Mouse (Mus musculus): ENCODE measurements around the gene Tnpo2.

Gene Tnpo2

DNA sequence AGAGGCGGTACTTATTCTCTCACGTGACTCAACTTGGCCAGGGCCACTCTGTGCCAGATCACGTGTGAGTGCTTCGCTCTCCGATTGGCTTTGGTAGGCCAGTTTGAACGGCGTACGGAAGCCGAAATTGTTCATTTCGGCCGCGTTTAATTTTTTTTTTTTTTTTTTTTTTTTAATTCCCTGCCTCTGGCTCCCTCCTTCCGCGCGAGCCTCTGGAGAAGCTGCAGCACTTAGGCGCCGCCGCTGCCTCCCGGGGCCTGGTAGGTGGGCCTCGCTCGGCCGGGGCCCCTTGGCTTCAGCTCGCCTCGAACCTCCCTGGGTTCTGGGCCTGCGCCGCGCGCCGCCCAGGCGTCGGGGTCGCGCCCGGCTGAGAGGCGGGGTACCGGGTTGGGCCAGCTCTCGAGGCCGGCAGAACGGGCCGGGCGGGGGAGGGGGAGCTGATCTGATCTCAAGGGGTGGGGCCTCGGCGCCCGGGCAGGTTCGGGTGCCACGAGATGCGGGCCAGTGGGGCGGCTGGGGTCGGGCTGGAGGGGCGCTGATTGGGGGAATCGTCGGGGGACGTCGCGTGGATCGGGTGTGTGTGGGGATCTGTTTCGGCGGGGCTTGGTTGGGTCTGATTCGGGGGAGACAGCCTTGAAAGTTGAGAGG, at the start of gene Tnpo2:
TSS of gene Tnpo2 (plus strand) at position 198 of the 648 bp plus-strand sequence.
- peak; percentile 89 for DNase-seq (ENCODE audit: extremely low read depth, insufficient read length, low spot score)

DNA sequence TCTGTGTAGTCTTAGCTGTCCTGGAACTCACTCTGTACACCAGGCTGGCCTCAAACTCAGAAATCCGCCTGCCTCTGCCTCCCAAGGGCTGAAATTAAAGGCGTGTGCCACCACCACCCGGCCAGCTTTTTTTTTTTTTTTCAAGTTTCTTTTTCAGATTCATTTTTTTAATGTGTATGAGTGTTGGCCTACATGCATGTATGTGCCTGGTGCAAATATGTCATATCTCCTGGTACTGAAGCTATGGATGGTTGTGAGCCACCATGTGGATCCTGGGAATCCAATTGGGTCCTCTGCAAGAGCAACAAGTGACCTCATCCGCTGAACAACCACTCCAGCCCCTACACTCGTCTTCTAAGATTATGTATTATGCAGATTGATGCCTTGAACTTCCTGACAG, 49.3 kb upstream of the Tnpo2 start:
- DNase-seq (ENCODE audit: extremely low read depth, insufficient read length, low spot score) = no peak

DNA sequence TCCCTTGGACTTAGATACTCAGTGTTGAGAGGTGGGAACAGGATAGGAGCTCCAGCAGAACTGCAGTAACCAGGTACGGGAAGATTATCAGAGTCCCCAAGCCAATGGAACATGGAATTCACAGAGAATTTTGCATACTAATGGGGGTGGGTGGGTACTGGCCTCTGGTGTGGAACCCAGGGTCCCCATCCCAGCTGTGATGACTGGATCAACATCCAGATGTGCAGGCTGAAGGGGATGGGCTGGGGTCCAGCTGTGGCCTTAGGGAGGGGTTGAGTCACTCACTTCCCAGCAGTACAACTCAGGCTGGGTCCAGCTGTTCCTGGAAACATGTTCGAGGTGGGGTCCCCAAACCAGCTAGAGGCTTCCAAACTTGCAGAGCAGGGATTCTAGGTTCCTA, 48.8 kb upstream of the Tnpo2 start:
- DNase-seq (ENCODE audit: extremely low read depth, insufficient read length, low spot score) = no peak

DNA sequence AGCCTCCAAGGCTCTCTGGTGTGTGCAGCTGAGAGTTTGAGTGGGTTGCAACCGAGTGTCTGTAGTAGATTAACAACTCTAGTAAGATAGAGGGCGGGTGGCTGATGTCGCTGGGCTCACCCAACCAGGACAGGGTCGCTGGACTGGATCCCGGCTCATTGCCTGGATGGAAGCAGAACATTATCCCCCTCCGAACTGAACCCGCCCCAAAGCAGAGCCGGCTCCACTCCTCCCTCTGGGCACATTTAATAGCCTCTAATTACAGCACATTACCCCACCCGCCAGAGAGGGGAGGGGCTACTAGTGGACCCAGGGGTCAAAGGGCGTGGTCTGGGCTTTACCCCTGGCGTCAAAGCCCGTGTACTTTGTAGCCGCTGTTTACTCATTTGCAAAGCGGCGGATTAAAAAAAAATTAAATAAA, 47.4 kb upstream of the Tnpo2 start:
- DNase-seq (ENCODE audit: extremely low read depth, insufficient read length, low spot score) = peak; percentile 50

DNA sequence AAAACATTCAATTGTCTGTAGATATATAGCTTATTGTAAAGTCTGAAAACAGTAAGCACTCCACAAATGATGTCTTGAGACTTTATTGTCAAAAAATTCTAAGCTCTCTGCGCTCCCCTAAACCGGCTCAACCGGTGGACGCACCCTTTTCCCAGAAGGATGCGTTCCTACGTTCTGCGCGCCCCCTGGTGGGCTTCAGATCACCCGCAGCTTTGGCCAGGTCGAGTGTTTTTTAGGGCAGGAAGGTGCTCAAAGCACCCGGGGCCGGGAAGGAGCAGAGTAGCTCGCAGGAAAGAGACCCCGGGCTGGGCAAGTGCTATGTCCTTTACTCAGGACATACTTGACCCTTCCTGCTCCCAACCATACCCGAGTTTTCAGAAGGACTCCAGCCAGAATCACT, 46.9 kb upstream of the Tnpo2 start:
- peak; percentile 77 for DNase-seq (ENCODE audit: extremely low read depth, insufficient read length, low spot score)

DNA sequence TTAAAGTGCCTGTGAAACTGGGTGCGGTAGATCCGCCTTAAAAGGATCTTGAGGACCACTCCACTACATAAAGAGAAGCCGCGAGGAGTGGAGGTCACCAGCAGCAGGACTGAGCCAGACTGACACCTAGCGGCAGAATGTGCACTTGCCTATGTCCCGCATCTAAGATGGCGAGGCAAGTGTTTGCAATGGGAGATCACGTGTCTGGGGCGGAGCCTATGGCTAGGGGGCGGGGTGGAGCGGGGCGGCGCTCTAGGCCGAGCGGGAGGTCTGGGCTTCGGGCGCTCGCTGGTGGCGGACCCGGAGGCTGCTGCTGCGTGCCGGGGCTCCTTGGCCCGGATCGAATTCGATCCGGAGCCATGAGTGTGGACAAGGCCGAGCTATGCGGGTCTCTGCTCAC, 46.4 kb upstream of the Tnpo2 start, which contains the start of gene Hook2:
TSS of gene Hook2 (plus strand) at position 255 of the 400 bp plus-strand sequence.
- peak; percentile 93 for DNase-seq (ENCODE audit: extremely low read depth, insufficient read length, low spot score)

DNA sequence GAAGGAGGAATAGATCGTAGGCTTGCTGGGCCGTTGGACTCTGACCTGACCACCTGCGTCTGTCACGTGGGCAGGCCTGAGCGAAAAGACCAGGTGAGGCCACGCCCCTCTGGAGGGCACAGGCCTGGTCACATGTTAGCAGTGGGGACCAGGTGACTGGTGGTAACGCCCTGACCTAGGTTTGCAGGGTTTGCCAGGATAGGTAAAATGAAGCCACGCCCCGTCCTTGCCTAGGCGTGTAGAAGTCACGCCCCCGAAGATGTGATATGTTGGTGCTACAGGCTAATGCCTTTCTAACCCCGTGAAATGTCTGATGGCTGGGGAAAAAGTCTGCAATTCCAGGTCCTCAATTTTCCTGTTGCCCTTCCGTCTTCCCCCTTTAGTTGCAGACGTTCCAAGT, 45.9 kb upstream of the Tnpo2 start:
- no peak for DNase-seq (ENCODE audit: extremely low read depth, insufficient read length, low spot score)

DNA sequence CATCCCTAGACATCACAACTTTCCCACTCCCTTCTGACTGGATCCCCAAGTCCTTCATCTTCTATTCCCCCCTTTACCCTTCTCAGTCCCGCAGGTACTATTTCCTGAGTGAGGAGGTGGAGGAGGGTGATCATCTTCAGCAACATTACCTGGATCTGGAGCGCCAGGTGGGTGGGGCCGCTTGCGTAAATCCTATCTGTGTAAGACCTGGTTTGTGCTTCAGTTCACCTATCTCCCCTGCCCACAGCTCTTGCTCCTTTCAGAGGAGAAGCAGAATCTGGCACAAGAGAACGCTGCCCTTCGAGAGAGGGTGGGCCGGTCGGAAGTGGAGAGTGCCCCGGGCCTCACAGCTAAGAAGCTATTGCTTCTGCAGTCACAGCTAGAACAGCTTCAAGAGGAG, 42.3 kb upstream of the Tnpo2 start:
- DNase-seq (ENCODE audit: extremely low read depth, insufficient read length, low spot score) = no peak

DNA sequence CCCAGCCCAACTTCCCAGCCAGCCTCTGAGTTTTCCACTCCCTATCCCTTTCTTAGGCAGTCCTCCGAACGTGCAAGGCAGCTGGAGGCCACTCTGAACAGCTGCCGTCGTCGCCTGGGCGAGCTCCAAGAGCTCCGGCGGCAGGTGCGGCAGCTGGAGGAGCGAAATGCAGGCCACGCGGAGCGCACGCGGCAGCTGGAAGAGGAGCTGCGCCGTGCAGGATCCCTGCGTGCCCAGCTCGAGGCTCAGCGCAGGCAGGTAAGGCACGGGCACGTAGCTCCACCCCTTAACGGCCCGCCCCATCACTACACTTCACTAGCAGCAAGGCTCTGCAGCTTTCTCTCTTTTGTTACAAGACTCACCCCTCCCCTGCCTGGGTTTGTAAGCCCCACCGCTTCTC, 41.0 kb upstream of the Tnpo2 start:
- DNase-seq (ENCODE audit: extremely low read depth, insufficient read length, low spot score) = no peak

DNA sequence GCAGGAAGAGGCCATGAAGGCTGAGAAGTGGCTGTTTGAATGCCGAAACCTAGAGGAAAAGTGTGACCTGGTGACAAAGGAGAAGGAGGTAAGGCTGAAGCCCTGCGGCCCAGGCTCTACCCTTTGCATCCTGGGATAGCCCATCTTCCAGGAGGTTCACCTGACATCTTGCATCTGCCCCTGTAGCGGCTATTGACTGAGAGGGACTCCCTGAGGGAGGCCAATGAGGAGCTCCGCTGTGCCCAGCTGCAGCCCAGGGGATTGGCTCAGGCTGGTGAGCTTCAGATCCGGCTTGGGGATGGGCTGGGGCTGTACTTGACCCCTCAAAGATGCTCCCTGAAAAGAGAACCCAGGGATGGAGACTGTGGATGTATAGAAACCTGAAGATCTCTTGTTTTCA, 39.7 kb upstream of the Tnpo2 start:
- DNase-seq (ENCODE audit: extremely low read depth, insufficient read length, low spot score) = no peak

DNA sequence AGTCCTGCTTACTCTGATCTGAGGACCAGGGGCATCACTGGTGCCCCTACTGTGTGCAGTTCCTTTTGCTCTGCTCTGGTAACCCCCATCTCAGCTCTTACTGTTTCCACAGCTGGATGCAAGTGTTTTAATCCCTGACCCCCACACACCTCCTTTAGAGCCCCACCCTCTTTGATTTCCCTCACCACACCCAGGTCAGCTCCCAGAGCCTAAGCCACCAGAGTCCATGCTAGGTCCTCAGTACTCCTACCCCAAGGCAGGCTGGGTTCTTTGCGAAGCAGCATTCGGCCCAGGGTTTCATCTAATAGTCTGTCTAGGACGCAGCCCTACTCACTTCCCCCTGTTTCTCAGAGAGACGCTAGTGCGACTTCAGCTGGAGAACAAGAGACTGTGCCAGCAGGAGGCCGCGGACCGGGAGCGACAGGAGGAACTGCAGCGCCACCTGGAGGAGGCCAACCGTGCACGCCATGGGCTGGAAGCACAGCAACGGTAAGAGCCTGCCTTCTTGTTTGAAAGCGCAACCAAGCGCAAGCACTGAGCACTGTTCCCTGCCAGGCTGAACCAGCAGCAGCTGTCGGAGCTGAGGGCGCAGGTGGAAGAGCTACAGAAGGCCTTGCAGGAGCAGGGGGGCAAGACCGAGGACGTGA, 38.9 kb upstream of the Tnpo2 start:
- peak; percentile 82 for DNase-seq (ENCODE audit: extremely low read depth, insufficient read length, low spot score)

DNA sequence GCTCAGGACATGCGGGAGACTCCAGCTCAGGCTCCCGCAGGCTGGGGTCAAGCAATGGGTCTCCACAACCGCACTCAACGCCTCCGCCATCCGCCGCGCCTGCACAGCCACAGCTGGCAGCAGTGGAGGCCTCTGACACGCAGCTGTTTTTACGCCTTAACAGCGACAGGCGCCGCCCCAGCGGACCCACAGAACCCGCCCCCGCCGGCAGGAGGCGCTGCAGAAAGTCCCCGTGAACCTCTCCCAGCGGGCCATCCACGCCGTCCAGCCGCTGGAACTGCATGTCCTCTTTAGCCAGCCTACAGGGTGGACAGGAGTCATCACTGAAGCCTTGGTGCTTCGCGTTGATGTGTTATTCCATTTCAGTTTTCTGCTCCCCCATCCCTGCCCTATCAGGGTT, 29.0 kb upstream of the Tnpo2 start:
- no peak for DNase-seq (ENCODE audit: extremely low read depth, insufficient read length, low spot score)

DNA sequence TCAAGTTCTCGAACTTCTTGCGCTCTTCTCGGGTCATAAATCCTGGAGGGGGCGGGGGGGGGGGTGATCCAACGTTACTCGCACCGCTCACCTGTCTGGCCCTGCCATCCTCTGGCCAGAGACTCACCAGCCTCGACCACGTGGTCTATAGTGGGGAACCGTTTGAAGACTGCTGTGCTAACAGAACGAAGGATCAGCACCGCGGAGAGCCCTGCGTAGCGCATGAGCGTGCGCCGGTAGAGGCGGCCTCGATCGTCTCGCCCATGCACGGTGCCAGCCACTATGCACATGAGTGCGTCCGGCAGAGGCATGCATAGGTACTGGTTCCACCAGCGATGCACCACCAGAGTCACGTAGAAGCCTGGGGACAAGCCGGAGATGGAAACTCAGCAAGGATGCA, 25.5 kb upstream of the Tnpo2 start:
- no peak for DNase-seq (ENCODE audit: extremely low read depth, insufficient read length, low spot score)

DNA sequence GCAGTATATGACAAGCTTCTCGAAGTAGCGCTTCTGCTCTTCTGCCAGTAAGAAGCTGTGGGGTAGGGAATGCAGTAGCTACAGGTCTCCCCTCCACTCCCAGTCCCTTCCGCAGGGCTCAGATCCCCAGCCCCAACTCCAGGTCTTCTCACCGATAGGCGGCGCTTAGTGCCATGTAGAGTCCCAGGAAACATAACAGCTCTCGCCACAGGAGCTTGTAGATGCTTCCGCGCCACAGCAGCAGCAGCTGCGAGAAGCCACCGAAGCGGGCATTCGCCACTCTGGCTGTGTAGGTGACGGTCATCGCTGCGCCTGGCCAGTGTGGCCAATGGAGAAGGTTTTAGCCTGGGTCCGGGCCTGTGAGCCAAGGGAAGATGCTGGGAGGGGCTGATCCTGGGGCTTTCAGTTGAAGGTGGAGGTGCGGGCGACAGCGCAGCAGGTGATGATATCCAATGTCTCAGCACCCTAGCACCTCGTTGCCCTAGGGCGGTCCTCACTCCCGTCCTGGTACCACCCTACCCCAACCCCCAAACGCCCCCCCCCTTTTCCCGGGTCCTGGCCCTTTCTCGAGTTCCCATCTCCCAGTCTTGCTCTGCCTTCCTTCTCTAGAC, 23.4 kb upstream of the Tnpo2 start:
- no peak for DNase-seq (ENCODE audit: extremely low read depth, insufficient read length, low spot score)

DNA sequence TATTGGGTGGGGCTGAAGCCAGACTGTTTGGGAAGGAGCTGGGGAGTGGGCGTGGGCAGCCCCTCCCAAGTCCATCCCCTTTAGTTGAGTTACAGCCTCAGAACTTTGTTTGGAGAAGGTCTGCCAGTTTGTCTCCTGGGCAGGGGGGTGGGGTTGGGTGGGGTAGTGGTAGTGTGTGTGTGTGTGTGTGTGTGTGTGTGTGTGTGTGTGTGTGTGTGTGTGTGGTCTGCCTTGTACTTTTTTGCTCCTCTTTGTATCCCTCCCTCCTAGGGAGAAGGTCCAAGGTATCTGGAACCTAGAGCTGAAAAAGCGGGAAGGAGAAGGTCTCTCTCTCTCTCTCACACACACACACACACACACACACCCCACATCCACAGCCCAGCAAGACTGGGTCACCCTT, 22.3 kb upstream of the Tnpo2 start, which contains the start of gene Best2:
TSS of gene Best2 (minus strand) at position 101 of the 400 bp plus-strand sequence.
- no peak for DNase-seq (ENCODE audit: extremely low read depth, insufficient read length, low spot score)

DNA sequence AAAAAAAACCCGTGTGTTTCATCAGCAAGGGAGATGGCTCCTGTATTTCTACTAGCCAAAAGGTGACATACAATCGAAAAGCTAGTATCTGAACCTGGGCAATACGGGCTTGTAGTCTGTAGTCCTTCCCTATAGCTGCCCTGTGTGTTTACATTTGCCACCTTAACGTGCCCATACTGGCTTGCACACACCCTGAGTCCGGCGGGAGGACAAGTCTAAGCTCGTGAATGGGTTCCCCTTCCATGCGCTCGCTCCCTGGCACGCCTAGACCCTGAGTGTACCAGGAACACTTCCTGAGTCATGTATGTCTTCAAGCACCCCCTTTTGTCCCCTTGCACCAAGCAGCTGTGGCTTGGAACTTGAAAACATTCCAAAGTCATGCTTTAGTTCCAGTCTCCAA, 20.0 kb upstream of the Tnpo2 start:
- no peak for DNase-seq (ENCODE audit: extremely low read depth, insufficient read length, low spot score)

DNA sequence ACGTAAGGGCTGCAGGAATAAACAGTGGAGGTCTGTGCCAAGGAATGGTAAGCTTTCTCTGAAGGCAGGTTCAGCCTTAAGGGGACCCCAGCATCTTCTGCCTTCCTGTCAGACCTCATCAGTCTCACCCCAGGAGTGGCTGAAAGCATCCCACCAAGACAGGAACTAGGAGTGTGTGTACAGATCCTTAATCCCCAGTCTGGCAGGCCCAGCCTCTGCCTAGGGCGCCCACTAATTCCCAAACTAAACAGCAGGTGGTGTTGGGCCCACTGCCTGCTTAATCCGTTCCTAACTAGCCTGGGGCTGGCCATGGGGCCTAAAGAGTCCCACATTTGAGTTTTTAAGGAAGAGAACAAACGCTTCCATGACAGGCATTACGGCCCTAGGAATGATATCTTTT, 19.5 kb upstream of the Tnpo2 start:
- DNase-seq (ENCODE audit: extremely low read depth, insufficient read length, low spot score) = no peak

DNA sequence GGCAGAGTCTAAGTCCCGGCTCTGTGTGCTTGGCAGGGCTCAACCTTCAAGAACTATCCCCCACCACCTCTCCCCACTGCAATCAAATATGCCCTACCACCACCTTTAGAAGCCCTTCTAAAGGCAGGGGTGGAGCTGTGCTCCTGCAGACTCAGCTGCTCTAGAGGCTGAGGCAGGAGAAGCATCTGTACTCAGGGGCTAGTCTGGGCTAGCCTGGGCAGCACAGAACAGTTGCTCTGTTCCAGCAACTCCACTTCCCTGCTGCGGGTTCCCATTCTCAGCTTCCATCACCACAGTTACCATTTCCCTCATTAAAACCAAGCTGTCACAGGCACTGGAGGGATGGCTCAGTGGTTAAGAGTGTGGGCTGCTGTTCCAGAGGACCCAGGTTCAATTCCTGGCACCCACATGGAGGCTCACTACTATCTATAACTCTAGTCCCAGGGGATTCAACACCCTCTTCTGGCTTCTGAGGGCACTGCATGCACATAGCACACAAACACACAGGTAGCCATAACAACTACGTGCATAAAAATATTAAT, 15.1 kb upstream of the Tnpo2 start:
- DNase-seq (ENCODE audit: extremely low read depth, insufficient read length, low spot score) = no peak

DNA sequence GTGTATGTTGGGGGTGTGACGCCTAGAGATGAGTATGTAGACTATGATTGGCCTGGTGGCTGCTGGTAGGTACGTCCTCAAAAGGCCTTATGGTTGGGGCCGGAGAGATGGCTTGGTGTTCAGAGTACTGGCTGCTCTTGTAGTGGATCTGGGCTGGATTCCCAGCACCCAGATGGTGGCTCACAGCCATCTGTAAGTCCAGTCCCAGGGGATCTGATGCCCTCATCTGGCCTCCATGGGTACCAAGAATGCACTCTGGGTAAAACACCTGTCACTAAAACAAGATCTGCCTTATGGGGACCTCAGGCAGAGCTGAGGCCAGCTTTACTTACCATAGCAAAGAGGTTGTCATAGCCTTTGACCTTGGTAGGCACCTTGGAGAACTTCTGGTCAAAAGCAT, 12.9 kb upstream of the Tnpo2 start:
- no peak for DNase-seq (ENCODE audit: extremely low read depth, insufficient read length, low spot score)

DNA sequence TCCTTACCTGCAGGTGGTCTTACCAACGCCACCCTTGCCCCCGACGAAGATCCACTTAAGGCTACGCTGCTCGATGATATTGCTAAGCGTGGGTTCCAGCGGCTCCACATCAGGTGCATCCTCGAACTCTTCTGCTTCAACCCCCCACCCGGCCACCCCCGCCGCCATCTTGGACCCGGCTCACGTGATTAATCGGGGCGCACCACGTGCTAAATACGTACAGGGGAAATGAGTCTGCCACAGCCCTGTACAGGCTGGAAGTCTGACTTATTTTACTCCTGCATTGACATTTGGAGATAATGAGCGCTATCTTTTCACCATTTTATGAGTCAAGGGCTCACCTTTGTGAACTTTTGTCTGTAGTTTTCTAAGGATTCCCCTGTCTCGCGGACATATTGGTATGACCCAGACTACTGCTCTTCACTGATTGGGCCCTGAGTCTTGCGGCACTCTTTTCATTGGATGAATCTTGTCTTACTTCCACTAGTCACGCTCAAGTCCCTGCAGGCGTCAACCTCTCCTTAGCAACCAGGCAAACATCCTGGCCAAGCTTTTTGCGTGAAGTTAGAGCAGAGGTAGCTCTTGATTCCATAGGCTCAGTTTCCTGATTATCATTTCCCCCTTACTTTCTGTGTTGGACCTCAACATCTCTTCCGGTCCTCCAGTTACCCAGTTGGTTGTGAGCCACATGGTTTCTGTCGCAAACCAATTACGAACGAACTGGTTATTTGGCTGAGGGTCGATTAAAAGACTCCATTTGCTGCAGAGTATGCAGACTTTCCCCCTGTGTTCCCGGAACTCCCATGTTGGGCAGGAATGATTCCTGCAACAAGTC, 11.4 kb upstream of the Tnpo2 start, which contains the start of gene Asna1:
TSS of gene Asna1 (minus strand) at position 184 of the 835 bp plus-strand sequence.
- peak; percentile 79 for DNase-seq (ENCODE audit: extremely low read depth, insufficient read length, low spot score)

Data from 3134 (cell line).